Mouse (Mus musculus): Measurements from ENCODE around the gene Plek2.

- no peak for TF ChIP-seq POLR2A (IDR thresholded peaks at IDR 0.05; ENCODE audit: borderline replicate concordance, extremely low read depth, insufficient read depth, insufficient read length, poor library complexity, severe bottlenecking)
- no peak for TF ChIP-seq CTCF (IDR thresholded peaks at IDR 0.05; ENCODE audit: borderline replicate concordance, extremely low read depth, insufficient read depth, insufficient read length)
Observed at GRCm38 (mm10) chr12:78952053-78952452, 45.3 kb upstream of the Plek2 start.
